Mouse (Mus musculus) brain, embryonic 14.5 days (tissue): ENCODE measurements around the gene Gm10837. TPM values are rescaled to one million over a fixed set of nuclear protein-coding genes. Genes with fewer than 3 reads are reported as not detected.

Experiments
- DNase-seq: peaks from one replicate; pipeline ENCODE4 v3.0.0-alpha.2; 2011; ENCODE audit warnings: low read depth
- CTCF ChIP-seq: fragments of 200-500 bp; IDR thresholded peaks from 2 replicates; pipeline ENCODE4 v1.5.1; 2012; ENCODE audit warnings: inconsistent platforms, mild to moderate bottlenecking, moderate library complexity, borderline replicate concordance; ENCODE audit not compliant: insufficient read depth, insufficient read length; ENCODE audit errors: extremely low read depth
- POLR2A ChIP-seq: fragments of 200-500 bp; IDR thresholded peaks from 2 replicates; pipeline ENCODE4 v1.6.1; 2012; ENCODE audit warnings: mild to moderate bottlenecking, inconsistent platforms, borderline replicate concordance; ENCODE audit not compliant: poor library complexity, insufficient read depth, insufficient read length, severe bottlenecking; ENCODE audit errors: extremely low read depth
- polyA plus RNA-seq: library from polyadenylated mRNA; depleted of rRNA; stranded (reverse); fragments of >200 nt; gene quantifications from 2 replicates; pipeline ENCODE4 v1.2.3, GENCODE M21; 2012

Gm10837 gene
- polyA plus RNA-seq, 1 experiment, result 0.25 TPM

- TF ChIP-seq CTCF (no peak), POLR2A (no peak)
- DNase-seq, result peak; percentile 69
Observed at GRCm38 (mm10) chr14:122467926-122468841, 22.2 kb upstream of the Gm10837 start.

GRCm38 (mm10) chr14:122468971-122469755 lies 21.2 kb upstream of the Gm10837 start:
- no peak for TF ChIP-seq POLR2A
- TF ChIP-seq CTCF, result no peak
- DNase-seq, result peak; percentile 69

DNA sequence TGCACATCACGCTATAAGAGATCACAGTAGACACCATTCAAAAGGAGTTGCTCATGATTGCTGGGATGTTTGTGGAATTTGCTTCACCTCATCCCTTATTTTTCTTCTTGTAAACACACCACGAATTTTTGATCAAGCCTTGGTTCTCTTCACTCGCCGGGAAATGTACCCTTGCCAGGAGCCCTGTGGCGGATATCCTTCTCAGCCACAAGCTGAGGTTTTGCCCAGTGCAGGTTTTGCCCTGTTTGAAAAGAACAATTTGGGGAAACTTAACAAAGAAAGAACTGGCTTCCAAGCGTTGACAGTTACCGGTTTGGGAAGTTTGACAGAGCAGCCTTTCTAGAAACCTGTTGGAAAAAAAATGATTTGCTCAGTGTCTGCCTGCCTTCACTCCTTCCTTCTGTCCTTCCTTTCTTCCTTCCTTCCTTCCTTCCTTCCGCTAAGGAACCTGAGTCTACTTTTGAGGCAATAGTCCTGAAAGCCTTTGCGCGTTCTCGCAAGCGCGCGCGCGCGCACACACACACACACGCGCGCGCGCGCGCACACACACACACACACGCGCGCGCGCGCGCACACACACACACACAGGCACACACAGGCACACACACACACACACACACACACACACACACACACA lies 18.8 kb upstream of the Gm10837 start:
- peak; percentile 73 for DNase-seq
- no peak for TF ChIP-seq CTCF
- TF ChIP-seq POLR2A, result no peak

- peak; percentile 77 for DNase-seq
- TF ChIP-seq CTCF, result no peak
- TF ChIP-seq POLR2A, result no peak
Observed at GRCm38 (mm10) chr14:122472161-122472560, 18.2 kb upstream of the Gm10837 start.

DNA sequence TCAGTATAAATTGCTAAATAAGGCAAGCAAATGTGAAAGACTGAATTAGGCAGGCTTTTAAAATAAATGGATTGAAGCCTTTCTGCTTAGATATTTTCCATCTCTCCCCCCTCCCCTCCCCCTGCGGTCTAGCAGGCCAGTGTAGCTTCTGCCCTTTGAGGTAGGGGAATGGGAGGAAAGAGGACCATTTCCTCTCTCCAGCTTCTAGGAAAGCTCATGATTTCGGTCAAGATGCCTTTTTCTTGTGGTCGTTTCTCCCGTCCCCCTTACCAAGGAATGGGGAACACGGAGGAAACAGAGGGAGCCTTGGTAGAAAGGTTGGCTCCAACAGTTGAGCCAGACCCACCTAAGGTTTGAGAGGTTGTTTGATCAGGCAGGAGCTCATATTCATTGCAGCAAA lies 17.7 kb upstream of the Gm10837 start:
- TF ChIP-seq POLR2A (no peak), CTCF (no peak)
- peak; percentile 55 for DNase-seq

DNA sequence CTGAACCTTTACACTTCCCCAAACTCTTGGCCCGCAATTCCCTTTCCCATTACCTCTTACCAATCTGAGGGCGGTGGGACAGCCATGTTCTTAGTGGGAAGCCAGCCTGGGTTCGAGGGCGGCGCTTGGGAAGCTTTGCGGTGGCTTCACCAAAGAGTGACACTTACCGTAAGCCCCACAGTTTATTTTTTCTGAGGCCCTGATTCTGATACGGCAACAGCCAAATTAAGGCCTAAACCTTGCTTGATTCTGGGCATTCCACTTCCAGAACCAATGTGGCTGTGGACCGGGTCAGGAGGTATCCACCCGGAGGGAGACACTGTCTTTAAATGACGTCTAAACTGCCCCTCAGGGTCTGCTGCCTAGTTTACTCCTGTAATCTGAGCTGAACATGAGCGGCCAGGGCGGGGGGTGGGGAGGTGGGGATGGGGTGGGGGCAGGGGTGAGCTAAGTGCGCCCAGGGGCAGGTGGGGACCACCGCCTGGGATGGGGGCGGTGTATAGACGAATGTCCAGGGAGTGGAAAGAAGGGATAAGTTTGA lies 17.1 kb upstream of the Gm10837 start:
- DNase-seq, result peak; percentile 63
- TF ChIP-seq POLR2A (no peak), CTCF (no peak)

DNA sequence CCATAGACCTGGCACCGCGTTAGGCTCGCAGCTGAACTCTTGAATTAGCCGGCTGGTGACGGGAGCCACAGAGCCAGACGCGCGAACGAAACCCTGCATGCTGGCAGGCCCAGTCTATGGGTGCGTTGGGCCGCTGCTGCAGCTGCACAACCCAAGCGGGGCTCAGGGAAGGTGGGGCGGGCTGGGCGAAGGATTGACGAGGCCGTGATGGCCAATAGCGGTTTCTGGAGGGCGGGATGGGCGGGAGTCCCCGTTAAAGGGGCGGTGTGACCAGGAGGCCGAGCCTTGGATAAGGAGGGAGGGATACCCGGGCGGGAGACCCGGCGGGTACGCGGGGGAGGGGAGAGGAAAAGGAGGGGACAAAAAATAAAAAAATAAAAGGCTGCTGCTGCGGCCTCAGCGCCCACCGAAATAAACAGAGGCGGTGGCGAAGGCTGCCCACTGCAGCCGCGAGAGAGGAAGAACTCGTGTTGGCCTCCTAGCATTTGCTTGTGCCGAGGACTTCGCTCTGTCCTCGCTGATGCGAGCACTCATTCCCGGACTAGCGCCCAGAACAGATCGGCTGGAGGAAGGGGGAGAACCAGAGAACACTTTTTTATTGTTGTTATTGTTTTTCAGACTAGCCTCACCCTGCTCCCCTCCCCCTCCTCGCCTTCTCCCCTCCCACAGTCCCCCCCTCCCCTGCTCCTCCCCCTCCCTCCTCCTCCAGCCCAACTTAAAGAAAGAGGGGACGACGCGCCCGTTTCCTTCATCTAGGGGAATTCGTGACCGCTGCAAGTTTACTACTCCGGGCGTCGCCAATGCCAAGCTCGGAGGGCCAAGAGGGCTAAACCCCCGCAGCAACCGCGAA lies 16.1 kb upstream of the Gm10837 start:
- DNase-seq, result peak; percentile 96
- peak; percentile 24; the same call in 1 of the 2 replicates for TF ChIP-seq POLR2A
- no peak for TF ChIP-seq CTCF

DNA sequence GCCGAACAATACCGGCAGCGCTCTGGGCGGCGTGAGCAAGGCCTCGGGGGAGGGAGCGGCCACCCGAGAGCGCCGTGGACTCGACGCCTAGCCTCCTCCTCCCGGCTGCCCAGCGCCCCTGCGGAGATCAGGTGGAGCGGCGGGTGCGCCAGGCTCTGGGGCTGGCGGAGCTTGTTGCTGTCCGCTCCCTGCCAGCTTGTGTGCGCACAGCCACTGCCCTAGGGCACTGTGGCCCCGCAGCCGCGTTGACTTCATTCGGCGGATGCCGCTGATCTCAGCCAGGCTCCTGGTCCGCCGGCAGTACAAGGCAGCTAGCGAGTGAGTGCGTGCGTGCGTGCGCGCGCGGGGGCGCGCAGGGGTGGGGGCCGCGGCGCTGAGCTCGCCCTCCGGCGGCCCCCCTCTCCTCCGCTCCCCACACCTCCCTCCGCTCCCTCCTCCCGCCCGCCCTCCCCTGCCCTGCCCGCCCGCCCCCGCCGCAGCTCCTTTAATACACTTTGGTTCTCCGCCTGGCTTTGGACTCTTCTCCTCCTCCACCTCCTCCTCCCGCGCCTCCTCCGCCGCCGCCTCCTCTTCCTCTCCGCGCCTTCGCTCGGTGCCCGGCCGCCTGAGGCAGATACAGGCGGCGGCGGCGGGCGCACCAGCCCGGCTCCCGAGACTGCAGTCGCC lies 15.4 kb upstream of the Gm10837 start, which contains the start of gene Zic2:
Gene Zic2, plus strand, starts transcription at position 545 of the 666 bp plus-strand sequence.
- TF ChIP-seq CTCF, result no peak
- TF ChIP-seq POLR2A, result no peak; the same call in 1 of the 2 replicates
- peak; percentile 93 for DNase-seq

GRCm38 (mm10) chr14:122475557-122476040 lies 14.8 kb upstream of the Gm10837 start:
- TF ChIP-seq POLR2A (no peak), CTCF (no peak)
- DNase-seq, result peak; percentile 62

DNA sequence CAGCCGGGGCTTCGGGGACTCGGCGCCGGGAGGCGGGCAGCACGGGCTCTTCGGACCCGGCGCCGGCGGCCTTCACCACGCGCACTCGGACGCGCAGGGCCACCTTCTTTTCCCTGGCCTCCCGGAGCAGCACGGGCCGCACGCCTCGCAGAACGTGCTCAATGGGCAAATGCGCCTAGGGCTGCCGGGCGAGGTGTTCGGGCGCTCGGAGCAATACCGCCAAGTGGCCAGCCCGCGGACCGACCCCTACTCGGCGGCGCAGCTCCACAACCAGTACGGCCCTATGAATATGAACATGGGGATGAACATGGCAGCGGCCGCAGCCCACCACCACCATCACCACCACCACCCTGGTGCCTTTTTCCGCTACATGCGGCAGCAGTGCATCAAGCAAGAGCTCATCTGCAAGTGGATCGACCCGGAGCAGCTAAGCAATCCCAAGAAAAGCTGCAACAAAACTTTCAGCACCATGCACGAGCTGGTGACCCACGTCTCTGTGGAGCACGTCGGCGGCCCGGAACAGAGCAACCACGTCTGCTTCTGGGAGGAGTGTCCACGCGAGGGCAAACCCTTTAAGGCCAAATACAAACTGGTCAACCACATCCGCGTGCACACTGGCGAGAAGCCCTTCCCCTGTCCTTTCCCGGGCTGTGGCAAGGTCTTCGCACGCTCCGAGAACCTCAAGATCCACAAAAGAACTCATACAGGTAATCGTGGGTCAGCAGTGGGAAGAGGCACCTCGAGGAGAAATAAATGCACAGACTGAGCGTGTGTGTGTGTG lies 14.2 kb upstream of the Gm10837 start:
- DNase-seq, result peak; percentile 66
- TF ChIP-seq POLR2A (no peak), CTCF (no peak)

- peak; percentile 50 for DNase-seq
- TF ChIP-seq POLR2A, result no peak
- no peak for TF ChIP-seq CTCF
Observed at GRCm38 (mm10) chr14:122476822-122477215, 13.6 kb upstream of the Gm10837 start.

DNA sequence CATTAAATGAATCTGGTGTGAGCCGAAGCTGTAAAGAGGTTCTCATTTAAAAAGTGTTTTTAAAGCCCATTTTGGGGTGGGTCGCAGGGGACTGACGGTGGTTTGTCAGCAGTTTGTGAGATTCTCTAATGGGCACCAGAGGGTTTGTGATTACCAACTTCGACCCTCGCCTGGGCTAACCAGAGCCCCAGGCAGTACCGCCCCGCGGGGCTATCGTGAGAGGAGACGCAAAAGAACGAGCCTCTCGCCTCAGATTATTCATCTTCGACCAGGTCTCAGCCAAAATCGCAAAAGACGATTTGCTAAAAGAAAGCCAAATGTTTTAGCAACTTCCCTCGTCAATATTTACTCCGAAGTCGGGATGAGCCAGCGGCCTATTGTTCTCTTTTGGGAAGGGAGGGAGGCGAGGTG lies 13.1 kb upstream of the Gm10837 start:
- peak; percentile 65 for DNase-seq
- TF ChIP-seq POLR2A, result no peak
- no peak for TF ChIP-seq CTCF
